Mouse (Mus musculus): ENCODE results near the gene Pomc. TPM values are rescaled to one million over a fixed set of nuclear protein-coding genes. Genes with fewer than 3 reads are reported as not detected.

The Pomc gene
- polyA plus RNA-seq, 1 experiment: not detected

- no peak for TF ChIP-seq GATA1 (IDR thresholded peaks at IDR 0.05; ENCODE audit: low read length)
Observed at GRCm38 (mm10) chr12:4007766-4008165, 53.0 kb downstream of the Pomc start.

- TF ChIP-seq GATA1 (IDR thresholded peaks at IDR 0.05; ENCODE audit: low read length): no peak
Observed at GRCm38 (mm10) chr12:4008731-4009130, 54.0 kb downstream of the Pomc start.

Other genes with a start within 250 kb of the Pomc start
- 0.01 TPM in 1 of 2 replicates, not detected in the other for gene Dnmt3a, start 148.9 kb upstream of the Pomc start, polyA plus RNA-seq (2012)
- gene Efr3b, start 84.0 kb downstream of the Pomc start, polyA plus RNA-seq (2012): not detected in 2 replicates
- 7.5 and 9.0 TPM in 2 replicates for gene Dnajc27, start 127.6 kb downstream of the Pomc start, polyA plus RNA-seq (2012)
- gene Adcy3, start 178.2 kb downstream of the Pomc start, polyA plus RNA-seq (2012): 0.01 TPM in 1 of 2 replicates, not detected in the other